Mouse (Mus musculus): ENCODE data around the gene Sf1.

Gene Sf1

DNA sequence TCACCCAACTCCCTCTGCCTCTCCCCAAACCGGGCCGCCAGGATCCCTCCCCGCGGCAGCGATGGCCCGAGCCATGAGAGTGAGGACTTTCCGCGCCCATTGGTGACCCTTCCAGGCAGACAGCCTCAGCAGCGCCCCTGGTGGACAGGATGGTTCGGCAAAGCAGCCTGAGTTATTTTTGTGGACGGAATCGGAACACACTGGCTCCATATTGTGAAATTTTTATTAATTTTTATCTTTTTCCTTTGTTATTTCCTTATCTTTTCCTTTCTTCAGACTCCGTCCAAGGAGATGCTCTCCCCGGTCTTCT, 12.7 kb downstream of the Sf1 start:
- peak; percentile 84 to 95 for DNase-seq

DNA sequence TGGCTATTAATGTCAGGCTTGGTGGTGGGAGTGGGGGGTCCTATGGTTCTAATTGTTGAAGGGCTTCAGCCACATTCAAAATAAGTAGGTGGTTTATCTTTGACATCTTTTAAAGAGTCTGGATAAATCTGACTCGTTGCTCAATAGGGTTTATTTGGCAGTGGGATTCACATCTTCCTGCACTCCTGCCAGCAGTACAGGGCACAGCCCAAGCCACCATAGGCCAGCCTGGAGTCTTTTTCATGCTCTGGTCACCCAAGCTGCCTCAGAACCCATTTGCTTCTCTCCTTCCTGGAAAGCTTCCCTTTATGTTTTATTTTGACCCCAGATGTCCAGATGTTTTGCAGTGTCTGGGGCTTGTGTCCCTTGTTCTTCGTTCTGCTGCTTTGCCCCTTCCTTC, 13.2 kb downstream of the Sf1 start:
- no peak for DNase-seq

DNA sequence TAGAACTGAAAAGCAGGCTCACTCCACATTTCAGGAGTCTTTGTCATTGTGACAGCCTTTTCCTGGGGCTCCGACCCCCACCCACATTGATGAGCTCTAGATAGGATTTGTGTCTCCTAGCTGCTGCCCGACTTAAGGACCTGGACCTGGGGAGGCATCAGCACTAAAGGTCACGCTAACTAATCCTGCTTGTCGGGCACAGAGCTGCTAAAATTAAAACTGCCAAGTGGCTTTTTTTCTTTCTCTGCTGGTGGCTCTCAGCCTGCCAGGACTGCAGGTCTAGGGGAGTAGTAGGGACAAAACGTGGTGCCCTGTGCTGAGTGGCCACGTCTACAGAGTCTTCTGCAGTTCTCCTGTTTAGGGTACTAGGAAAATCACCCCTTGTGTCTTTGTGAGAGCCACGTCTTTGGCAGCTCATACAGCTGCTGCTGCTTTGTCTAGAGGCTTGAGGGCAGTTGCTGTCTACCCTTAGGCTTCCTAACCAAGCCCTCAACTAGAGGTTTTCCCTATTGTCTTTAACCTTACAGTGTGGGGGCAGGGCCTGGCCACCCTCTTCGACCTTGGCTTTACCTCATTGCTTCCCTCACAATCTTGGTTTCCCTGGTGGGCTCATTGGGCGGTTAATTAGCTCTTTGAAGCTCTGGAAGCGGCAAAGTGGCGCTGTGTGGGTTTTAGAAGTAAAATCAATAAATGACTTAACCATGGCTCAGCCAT, 14.0 kb downstream of the Sf1 start:
- peak in 1 of 2 experiments; percentile 47 for DNase-seq

DNA sequence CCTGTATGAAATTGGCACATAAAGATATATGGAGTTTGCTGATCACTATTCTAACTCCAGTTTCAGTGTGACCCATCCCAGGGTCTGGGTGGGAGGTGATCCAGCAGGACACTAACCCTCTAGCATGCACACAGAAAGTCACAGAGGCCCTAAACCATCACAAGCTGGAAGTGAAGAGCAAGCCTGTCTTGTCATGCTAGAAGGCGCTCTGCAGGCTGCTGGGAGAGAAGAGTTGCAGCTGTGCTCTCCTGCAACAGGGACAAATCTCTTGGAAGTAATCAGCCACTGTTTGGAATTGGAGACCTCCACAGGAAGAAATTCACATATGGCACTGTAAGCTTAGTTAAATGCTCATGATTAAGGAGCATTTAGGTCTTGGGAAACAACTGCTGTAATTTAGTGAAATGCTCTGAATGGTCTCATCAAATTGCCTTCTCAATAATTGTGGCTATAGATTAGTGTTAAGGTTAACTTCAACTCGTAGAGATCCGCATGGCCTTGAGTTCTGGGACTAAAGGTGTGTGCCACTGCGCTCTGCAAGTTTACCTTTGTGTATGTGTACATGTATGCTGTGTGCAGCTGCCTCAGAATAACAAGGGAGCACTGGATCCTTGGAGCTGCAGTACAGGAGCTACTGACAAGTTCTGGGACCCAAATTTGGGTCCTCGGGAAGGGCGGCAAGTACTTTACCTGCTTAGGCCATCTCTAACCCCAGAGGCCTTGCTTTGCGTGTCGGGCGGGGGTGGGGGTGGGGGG, 17.1 kb downstream of the Sf1 start:
- DNase-seq = no peak

DNA sequence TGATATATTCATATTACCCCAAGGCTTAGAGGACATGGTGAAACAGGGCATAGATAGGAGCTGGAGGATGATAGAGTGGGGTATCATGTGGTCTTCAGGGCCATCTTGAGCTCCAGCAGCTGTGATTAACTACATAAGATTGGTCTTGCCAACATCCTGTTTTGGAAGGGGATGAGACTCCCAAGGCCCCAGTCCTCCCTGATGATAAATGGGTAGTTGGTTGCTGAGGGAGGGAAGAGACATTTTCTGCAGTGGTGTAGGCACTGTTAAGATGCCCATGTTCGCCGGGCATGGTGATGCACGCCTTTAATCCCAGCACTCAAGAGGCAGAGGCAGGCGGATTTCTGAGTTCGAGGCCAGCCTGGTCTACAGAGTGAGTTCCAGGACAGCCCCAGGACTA, 17.7 kb downstream of the Sf1 start:
- DNase-seq = no peak

DNA sequence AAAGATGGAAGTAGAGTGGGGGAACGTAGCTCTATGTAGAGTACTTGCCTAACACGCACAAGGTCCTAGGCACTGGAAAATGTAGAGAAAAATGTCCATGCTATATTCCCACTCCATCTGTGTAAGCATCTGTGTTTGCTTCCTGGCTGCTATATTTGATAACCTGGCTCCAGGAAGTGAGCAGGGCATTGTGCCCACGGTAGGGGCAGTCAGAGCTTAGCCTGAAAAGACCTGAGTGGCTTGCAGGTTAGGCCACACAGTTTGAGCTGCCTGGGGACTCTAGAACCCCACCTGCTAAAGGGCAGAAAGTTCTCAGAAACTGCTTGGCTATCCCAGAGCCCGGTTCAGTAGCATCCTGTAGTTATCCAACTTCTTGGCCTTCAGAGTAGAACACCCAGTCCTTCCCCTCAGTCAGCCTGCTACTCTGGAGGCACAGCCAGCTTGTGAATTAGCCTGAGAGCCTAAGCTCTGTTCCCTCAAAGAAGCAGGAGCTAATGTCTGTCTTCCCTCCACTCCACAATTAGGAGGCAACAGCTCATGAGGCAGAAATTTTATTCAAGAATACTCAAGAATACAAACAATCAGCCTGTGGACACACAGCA, 18.9 kb downstream of the Sf1 start:
- peak; percentile 68 to 69 for DNase-seq

DNA sequence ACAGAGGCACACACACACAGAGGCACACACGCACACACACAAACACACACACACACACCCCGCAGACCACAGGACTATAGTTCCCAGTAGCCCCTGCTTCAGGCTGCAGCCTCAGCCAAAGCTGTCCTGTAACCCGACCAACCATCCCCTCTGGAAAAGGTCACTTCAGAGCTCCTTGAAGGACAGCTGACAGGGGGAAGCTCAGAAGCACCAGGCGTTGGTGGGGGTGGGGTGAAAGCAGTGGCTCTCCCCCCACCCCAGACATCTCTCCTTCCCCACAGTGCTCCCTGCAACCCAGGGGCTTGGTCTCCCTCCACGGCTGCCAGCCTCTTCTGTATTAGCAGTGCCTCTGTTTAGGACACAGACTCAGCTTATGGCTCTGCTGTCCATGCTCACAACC, 20.0 kb downstream of the Sf1 start:
- no peak for DNase-seq

DNA sequence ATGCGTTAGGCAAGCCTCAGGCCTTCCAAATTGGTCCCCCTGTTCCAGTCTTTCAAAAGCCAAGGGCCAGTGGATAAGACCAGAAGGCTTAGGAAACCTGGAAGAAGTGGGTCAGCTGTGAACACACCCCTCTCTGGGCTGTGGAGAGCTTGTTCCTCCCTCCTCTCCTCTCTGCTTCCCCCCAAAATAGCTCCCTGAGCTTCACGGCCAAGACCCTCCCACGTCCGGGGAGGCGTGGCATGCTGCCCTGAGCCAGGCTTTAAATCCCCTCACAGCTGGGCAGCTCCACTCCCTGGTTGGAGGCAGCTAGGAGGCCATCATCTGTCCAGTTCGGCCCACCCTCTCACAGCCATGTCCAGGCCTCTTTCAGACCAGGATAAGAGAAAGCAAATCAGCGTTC, 20.6 kb downstream of the Sf1 start, which contains the start of gene Pygm:
TSS of gene Pygm (plus strand) at position 272 of the 400 bp plus-strand sequence.
- peak in 1 of 2 experiments; percentile 49 for DNase-seq

DNA sequence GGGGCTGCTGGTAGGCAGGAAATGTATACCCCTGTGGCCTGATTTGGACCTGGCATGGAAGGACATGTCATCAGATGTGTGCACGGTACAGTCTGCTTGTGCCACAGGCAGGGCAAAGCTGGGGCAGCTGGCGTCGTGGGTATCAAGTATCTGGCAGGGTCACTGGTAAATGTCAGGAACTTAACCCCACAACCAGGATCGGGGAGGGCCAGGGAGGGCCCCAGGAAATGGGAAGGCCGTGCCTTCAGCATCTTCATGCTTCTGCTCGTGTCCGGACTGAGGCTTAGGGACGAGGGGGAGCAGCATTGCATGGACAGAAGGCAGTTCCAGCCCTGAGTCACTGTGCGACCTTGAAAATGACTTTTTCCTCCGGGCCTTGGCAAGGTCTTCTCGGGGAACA, 21.5 kb downstream of the Sf1 start:
- DNase-seq = no peak

DNA sequence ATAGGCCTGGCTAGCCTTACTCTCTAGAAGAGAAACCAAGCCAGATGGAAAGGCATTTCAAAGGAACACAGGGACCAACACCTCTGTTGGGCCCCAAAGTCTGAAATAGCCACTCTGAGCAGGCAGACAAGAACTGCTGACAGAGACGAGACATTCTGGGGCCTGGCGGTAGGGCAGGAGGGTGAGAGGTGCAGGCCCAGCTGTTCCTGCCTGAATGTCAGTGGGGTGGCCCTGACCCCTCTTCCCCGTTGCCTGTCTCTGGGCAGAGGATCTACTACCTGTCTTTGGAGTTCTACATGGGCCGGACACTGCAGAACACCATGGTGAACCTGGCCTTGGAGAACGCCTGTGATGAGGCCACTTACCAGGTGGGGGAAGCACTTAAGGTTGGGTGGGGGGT, 21.9 kb downstream of the Sf1 start:
- DNase-seq = no peak

DNA sequence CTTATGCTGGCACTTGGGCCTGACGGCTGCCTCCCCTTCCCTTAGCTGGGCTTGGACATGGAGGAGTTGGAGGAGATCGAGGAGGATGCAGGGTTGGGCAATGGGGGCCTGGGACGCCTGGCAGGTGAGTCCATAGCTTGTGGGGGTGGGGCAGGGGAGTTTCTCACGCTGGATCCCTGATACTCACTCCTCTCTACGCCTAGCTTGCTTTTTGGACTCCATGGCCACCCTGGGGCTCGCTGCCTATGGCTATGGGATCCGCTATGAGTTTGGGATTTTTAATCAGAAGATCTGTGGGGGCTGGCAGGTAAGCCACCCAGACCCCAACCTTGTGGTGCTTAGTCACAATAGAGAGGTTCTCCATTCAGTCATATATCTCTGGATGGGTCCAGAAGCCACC, 22.3 kb downstream of the Sf1 start:
- DNase-seq = no peak

DNA sequence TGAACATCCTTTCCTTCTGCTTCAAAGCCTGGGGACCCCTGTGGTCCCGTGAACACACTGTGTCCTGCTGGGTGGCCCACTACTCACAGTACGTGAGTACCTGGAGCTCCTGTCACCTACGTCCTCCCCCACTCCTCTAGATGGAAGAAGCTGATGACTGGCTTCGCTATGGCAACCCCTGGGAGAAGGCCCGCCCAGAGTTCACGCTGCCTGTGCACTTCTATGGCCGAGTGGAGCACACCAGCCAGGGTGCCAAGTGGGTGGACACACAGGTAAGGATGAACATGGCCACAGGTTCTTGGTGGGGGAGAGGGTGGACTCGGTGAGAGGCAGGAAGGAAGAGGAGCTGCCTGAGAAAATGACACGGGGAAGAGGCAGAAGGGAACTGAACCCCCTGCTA, 22.7 kb downstream of the Sf1 start:
- no peak for DNase-seq

DNA sequence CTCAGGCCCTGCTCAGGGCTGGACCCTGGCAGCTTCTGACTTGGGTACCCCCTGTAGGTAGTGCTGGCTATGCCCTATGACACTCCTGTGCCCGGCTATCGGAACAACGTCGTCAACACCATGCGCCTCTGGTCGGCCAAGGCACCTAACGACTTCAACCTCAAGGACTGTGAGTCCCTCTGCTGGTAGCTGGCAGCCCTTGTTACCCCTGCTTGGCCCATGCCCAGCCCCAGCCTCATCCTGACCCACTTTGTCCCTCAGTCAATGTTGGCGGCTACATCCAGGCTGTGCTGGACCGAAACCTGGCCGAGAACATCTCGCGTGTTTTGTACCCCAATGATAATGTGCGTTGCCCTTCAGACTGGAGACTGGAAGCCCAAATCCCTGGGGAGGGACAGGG, 24.5 kb downstream of the Sf1 start:
- peak; percentile 60 to 73 for DNase-seq

DNA sequence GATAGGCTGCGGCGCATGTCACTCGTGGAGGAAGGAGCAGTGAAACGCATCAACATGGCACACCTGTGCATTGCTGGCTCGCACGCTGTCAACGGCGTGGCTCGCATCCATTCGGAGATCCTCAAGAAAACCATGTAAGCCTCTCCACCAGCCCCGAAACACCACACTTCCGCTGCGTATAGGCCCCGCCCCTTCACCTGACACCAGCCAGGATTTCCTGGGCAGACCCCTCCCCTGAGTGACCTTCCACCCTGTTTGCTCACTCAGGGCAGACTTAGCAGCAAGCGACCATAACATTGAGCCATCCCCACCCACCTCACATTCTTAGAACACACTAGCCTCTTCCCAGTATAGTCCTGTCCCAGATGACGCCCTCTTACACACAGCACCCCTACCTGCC, 26.3 kb downstream of the Sf1 start:
- no peak for DNase-seq

DNA sequence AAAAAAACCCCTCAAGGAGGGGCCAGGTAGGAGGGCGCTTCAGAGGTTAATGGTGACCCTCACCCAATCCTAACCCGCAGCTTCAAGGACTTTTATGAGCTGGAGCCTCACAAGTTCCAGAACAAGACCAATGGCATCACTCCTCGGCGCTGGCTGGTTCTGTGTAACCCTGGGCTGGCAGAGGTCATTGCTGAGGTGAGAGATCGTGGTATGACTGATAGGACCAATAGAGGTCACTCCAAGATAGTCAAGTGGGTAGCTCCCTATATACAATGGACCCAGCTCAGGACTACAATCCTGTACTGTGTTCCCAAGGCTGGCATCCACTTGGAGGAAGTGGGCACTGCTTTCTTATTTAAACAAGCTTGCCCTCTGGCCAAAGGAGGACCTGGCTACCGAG, 26.8 kb downstream of the Sf1 start:
- DNase-seq = no peak

DNA sequence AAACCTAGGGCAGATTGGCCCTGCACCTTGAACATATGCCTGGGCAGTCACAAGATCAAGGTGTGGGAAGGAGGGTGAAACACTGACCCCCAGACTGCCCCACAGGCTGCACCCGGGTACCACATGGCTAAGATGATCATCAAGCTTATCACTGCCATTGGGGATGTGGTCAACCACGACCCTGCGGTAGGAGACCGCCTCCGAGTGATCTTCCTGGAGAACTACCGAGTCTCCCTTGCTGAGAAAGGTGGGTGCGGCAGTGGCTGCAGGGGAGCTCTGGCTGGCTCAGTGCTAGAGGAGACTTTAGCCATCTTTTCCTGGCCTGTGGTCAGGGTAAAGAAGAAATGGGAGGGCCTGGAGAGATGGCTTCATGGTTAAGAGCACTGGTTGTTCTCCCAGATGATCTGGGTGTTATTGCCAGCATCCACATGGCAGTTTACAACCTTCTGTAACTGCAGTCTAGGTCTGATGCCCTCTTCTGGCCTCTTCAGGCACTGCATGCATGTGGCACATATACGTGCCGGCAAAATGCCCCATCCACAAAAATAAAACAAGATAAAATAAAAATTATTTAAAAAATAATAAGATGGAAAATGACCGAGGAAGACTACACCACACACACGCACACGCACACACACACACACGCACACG, 29.4 kb downstream of the Sf1 start:
- no peak for DNase-seq

DNA sequence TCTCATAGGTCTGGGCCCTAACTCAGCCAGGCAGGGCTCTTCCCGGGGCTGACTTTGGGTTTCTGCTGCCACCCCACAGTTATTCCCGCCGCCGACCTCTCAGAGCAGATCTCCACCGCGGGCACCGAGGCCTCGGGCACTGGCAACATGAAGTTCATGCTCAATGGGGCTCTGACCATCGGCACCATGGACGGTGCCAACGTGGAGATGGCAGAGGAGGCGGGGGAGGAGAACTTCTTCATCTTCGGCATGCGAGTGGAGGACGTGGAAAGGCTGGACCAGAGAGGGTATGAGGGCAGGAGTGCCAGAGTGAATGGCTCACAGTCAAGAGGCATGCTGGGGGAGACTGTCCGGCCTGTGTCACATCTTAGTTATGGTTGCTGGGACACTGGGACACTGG, 30.1 kb downstream of the Sf1 start:
- no peak for DNase-seq

DNA sequence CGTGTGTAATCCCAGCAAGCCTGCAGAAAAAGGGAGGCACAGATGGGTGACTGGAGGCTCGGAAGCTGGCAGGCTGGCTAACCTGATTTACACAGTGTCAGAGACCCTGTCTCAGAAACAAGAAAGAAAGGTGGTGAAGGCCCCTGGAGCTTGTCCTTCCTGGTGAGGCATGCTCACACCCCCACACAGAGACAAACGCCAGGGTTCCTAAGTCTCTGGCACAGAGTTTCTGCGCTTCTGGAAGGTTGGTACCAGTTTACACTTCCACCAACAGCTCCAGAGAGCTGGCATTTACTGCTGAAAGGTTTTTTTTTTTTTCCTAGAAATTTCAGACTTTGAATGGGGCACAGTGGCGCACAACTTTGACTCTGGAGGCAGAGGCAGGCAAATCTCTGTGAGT, 32.7 kb downstream of the Sf1 start:
- DNase-seq = no peak

DNA sequence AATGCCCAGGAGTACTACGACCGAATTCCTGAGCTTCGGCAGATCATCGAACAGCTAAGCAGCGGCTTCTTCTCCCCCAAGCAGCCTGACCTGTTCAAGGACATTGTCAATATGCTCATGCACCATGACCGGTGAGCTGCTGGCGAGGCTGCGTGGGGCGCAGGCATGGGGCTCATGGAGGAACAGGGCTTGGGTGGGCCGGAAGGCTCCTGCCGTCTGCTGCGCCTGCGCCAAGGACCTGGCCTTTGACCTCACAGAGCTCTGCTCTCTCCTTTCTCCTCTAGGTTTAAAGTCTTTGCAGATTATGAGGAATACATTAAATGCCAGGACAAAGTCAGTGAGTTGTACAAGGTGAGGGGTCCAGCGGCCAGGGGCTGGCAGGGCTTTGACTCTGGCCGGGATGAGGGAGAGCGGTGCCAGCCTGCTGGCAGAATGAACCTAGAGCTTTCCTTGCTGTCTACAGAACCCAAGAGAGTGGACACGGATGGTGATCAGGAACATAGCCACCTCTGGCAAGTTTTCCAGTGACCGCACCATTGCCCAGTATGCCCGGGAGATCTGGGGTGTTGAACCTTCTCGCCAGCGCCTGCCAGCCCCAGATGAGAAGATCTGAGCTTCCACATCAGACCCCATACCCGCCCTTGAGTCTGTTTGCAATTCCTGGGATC, 34.2 kb downstream of the Sf1 start:
- DNase-seq = no peak

DNA sequence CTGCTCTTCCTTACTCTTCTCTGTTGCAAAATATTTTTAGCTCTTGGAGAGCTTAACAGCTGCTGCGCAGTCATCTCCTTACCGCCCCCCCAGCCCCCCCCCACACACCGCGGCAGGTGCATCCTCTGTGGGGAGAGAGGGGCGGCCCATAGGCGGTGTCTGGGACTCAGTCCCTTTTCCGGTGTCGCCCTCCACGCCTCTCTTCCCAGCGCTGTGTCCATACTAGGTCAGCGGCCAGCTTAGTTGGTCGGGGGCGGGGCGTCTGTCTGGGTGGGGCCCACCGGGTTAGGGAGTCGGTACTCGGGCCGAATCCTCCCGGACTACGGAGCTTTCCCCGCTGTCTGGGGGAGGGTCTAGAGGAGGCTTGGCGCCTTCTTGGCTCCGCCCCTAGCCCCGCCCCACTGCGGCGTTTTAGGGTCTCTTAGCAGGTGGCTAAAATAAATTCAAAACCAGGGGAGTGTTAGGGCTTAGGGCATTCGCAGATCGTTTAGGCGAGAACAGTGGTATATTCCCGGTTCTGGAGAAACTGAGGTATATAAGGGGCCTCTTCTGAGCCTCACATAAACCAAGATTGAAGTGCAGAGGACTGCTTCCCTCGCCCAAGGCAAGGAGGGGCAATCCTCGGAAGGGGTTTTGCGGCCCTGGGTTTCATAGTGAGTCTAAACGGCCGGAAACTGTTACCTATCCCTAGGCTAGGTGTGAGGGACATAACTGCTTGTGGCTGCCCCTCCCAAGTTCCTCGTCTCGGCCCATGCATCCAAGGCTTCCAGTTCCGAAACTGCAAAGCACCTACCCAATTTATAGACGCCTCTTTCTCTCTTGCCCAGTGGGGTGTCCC, 35.2 kb downstream of the Sf1 start:
- peak; percentile 60 to 66 for DNase-seq

DNA sequence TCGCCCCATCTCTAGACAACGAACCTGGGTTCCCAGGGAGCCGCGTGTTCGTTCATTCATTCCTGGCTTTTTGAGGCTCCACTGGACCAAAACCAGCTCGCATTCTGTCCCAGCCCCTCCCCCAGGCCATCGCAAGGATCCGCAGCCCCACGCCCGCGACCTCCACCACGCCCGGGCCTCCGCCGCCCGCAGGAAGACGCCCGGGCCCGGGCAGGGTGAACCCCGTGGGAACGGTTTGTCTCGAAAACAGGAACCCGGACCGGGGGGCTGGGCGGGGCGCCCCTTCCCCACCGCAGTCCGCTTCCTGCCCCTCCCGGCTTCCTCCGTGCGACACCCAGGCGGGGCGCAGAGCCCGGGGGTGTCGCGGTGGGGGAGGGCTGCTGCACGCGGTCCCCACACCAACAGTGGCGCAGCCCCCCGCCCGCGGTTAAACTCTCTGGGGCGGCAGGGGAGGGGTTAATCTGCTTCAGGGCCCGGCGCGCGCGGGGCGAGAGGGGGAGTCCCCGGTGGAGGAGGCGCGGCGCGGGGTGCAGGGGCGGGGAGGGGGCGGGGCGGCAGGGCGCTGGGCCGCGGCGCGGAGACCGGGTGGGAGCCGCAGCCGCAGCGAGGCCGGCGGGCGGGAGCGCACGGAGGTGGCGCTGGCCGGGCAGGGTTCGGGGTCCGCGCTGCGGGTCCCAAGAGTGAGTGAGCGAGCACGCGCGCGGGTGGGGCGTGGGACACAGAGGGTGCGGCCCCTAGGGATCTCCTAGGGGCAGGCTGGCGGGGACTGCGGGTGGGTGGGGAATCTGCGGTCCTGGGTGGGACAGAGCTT, 36.0 kb downstream of the Sf1 start, which contains the start of gene Rasgrp2:
TSS of gene Rasgrp2 (plus strand) at position 56 of the 811 bp plus-strand sequence.
- peak; percentile 46 to 56 for DNase-seq

Measured in cerebellum, postnatal 14 days (tissue).